Mouse (Mus musculus) heart, adult 18-20 months (tissue): Measurements from ENCODE around the gene Tfb2m. TPM values are rescaled to one million over a fixed set of nuclear protein-coding genes. Genes with fewer than 3 reads are reported as not detected.

Experiments
- DNase-seq, 2 experiments: peaks; one replicate each; pipeline ENCODE4 v3.0.0; 2021 to 2022; ENCODE audit warnings: mixed read lengths in 1 of 2
- total RNA-seq, 2 experiments: library from RNA; stranded (reverse); gene quantifications; 2 replicates each; pipeline ENCODE4 v1.2.3; 2021

The Tfb2m gene
- total RNA-seq, 2 experiments from 2014 or later, result 69.8 to 76.6 TPM

- peak; percentile 54 to 63 for DNase-seq
Observed at GRCm38 (mm10) chr1:179559446-179560194, 13.6 kb upstream of the Tfb2m start.

GRCm38 (mm10) chr1:179556921-179557320 is 10.9 kb upstream of the Tfb2m start:
- DNase-seq, result peak in 1 of 2 experiments; percentile 30

GRCm38 (mm10) chr1:179553949-179554347 is 7.9 kb upstream of the Tfb2m start:
- DNase-seq, result no peak

GRCm38 (mm10) chr1:179553197-179553948 is 7.3 kb upstream of the Tfb2m start:
- no peak for DNase-seq

- peak; percentile 46 to 47 for DNase-seq
Observed at GRCm38 (mm10) chr1:179552751-179553150, 6.7 kb upstream of the Tfb2m start.

GRCm38 (mm10) chr1:179551921-179552320 is 5.9 kb upstream of the Tfb2m start:
- no peak for DNase-seq

- no peak for DNase-seq
Observed at GRCm38 (mm10) chr1:179551336-179551735, 5.3 kb upstream of the Tfb2m start.

GRCm38 (mm10) chr1:179548996-179549752 is 3.1 kb upstream of the Tfb2m start:
- no peak for DNase-seq

- peak in 1 of 2 experiments; percentile 51 for DNase-seq
Observed at GRCm38 (mm10) chr1:179548220-179548619, 2.2 kb upstream of the Tfb2m start.

GRCm38 (mm10) chr1:179547176-179547575 is 1.1 kb upstream of the Tfb2m start:
- peak in 1 of 2 experiments; percentile 39 for DNase-seq

- DNase-seq, result no peak
Observed at GRCm38 (mm10) chr1:179546551-179546917, 467 bp upstream of the Tfb2m start.

GRCm38 (mm10) chr1:179541502-179541901 is 4.6 kb downstream of the Tfb2m start:
- DNase-seq, result no peak

- no peak for DNase-seq
Observed at GRCm38 (mm10) chr1:179539887-179540286, 6.2 kb downstream of the Tfb2m start.

- no peak for DNase-seq
Observed at GRCm38 (mm10) chr1:179539054-179539453, 7.0 kb downstream of the Tfb2m start.

- DNase-seq, result no peak
Observed at GRCm38 (mm10) chr1:179519901-179520300, 26.2 kb downstream of the Tfb2m start.

GRCm38 (mm10) chr1:179517713-179518465 is 28.2 kb downstream of the Tfb2m start, which contains the start of gene Smyd3:
Gene Smyd3, minus strand, starts transcription at chr1:179518041.
- DNase-seq, result peak; percentile 89

- peak in 1 of 2 experiments; percentile 26 for DNase-seq
Observed at GRCm38 (mm10) chr1:179516941-179517712, 28.9 kb downstream of the Tfb2m start.

GRCm38 (mm10) chr1:179511895-179512294 is 34.2 kb downstream of the Tfb2m start:
- DNase-seq, result no peak

- no peak for DNase-seq
Observed at GRCm38 (mm10) chr1:179510546-179511340, 35.3 kb downstream of the Tfb2m start.
